In genomic region chr10:70484568-70485286, GRCm38 (mm10) we compare ENCODE assay signal across 7 mouse cellular contexts. TPM values are rescaled to one million over a fixed set of nuclear protein-coding genes. Genes with fewer than 3 reads are reported as not detected.
DNase-seq lines count a peak whose midpoint lies in the region; ATAC-seq and TF ChIP-seq lines count a peak whose summit lies in the region.

No protein-coding gene starts in this region.

- no peak overlapping the region for H3K9ac ChIP-seq in kidney, embryonic 14.5 days (ENCODE audit: low read depth, low read length)

- WGBS in kidney, embryonic 14.5 days: 23% methylated on average over 7 of the region's 7 CpGs
- 29% methylated on average over 7 of the region's 7 CpGs for whole genome bisulfite sequencing in forebrain, embryonic 10.5 days
- WGBS in midbrain, embryonic 10.5 days: 32% methylated on average over 7 of the region's 7 CpGs

- H3K9me3 ChIP-seq in kidney, embryonic 14.5 days (ENCODE audit: control insufficient read depth, low read length): no peaks in the 10 kb centered on the region
- H3K9me3 ChIP-seq in forebrain, embryonic 10.5 days: no peaks in the 10 kb centered on the region
- H3K9me3 ChIP-seq in midbrain, embryonic 10.5 days (replicated peaks): no peaks in the 10 kb centered on the region

- DNase-seq in kidney, adult 8-10 months: no peak
- no peak for DNase-seq in forebrain, embryonic 10.5 days (ENCODE audit: extremely low spot score, low spot score)
- DNase-seq in midbrain, embryonic 10.5 days (ENCODE audit: low spot score): peak; percentile 31
- no peak for DNase-seq in right cerebral cortex, postnatal 25 days
- DNase-seq in ovary, postnatal 36 days (ENCODE audit: low spot score): no peak

- H3K36me3 ChIP-seq in kidney, embryonic 14.5 days (ENCODE audit: control insufficient read depth, insufficient read depth, low read length): no peaks in the 10 kb centered on the region
- 0 out of 2 replicates have a peak, but pooled peaks cover 2% of the 10 kb centered on the region for H3K36me3 ChIP-seq in forebrain, embryonic 10.5 days (replicated peaks)
- peaks cover 14% of the 10 kb centered on the region; the same call in 1 of the 2 replicates for H3K36me3 ChIP-seq in midbrain, embryonic 10.5 days

- no peak for TF ChIP-seq CTCF in cortical plate, adult 2 months (IDR thresholded peaks at IDR 0.05; ENCODE audit: extremely low read depth, insufficient read depth, low read length)

- peaks cover 11% of the 10 kb centered on the region; the same call in 1 of the 2 replicates for H3K4me1 ChIP-seq in kidney, embryonic 14.5 days (ENCODE audit: control insufficient read depth, insufficient read depth, low read length)
- H3K4me1 ChIP-seq in cortical plate, adult 2 months (ENCODE audit: control insufficient read depth, insufficient read depth, low read length): peaks cover 3% of the 10 kb centered on the region
- peaks cover 20% of the 10 kb centered on the region for H3K4me1 ChIP-seq in forebrain, embryonic 10.5 days
- peaks cover 19% of the 10 kb centered on the region for H3K4me1 ChIP-seq in midbrain, embryonic 10.5 days

- ATAC-seq in kidney, embryonic 14.5 days (ENCODE audit: low FRiP score, low TSS enrichment): no peak

- no peak overlapping the region for H3K4me3 ChIP-seq in kidney, embryonic 14.5 days (ENCODE audit: low read length)
- no peak overlapping the region for H3K4me3 ChIP-seq in cortical plate, adult 2 months (ENCODE audit: insufficient read depth, low read length)
- peak overlapping the region; percentile 25 for H3K4me3 ChIP-seq in forebrain, embryonic 10.5 days
- peak overlapping the region; percentile 5; the same call in 1 of the 2 replicates for H3K4me3 ChIP-seq in midbrain, embryonic 10.5 days

- no peak overlapping the region for H3K4me2 ChIP-seq in kidney, embryonic 14.5 days (replicated peaks; ENCODE audit: low read depth, low read length)

- peak overlapping the region; percentile 56 for H3K27ac ChIP-seq in kidney, embryonic 14.5 days (ENCODE audit: low read depth, low read length)
- H3K27ac ChIP-seq in cortical plate, adult 2 months (ENCODE audit: insufficient read depth, low read length): peak overlapping the region; percentile 96
- H3K27ac ChIP-seq in forebrain, embryonic 10.5 days: peak overlapping the region; percentile 73
- peak overlapping the region; percentile 74 for H3K27ac ChIP-seq in midbrain, embryonic 10.5 days (replicated peaks)

- no peak for TF ChIP-seq POLR2A in cortical plate, adult 2 months (IDR thresholded peaks at IDR 0.05; ENCODE audit: extremely low read depth, insufficient read depth, low read length)

- no peaks in the 10 kb centered on the region for H3K27me3 ChIP-seq in kidney, embryonic 14.5 days (ENCODE audit: control insufficient read depth, insufficient read depth, low read length)
- H3K27me3 ChIP-seq in forebrain, embryonic 10.5 days (ENCODE audit: poor library complexity, severe bottlenecking): no peaks in the 10 kb centered on the region
- no peaks in the 10 kb centered on the region for H3K27me3 ChIP-seq in midbrain, embryonic 10.5 days (ENCODE audit: low read depth, poor library complexity, severe bottlenecking)

RNA-seq across cellular contexts. Expression of gene Fam13c, which starts 44.4 kb away (rescaled TPM):
- 4.1 and 6.0 TPM in 2 replicates for polyA plus RNA-seq in kidney, embryonic 14.5 days (2014; fragmentation: Nextera tagmentation; extraction: Ambion mirVana)
- 27.7 and 28.2 TPM in 2 replicates for polyA plus RNA-seq in cortical plate, adult 2 months (2012; rRNA removed)
- polyA plus RNA-seq in forebrain, embryonic 10.5 days (2016; fragmentation: Nextera tagmentation; extraction: Ambion mirVana): 7.1 and 8.4 TPM in 2 replicates
- 13.3 and 16.5 TPM in 2 replicates for polyA plus RNA-seq in midbrain, embryonic 10.5 days (2016; fragmentation: Nextera tagmentation; extraction: Ambion mirVana)

Comparison
In these comparisons a context has a peak if more than half of its experiments do, and no peak if none do; other contexts are left out.
1. H3K4me3 ChIP-seq: peak in forebrain, embryonic 10.5 days (single experiment) and midbrain, embryonic 10.5 days (single experiment); none in kidney, embryonic 14.5 days (single experiment) and cortical plate, adult 2 months (single experiment).
2. Peak in every context shown above with its lines, with median percentiles within 50 percentile points of each other: H3K27ac ChIP-seq.